Mouse (Mus musculus): ENCODE results near the gene Rnf214.

Rnf214 gene

GRCm38 (mm10) chr9:45935628-45936210, 29.0 kb upstream of the Rnf214 start, which contains the start of gene Tagln:
TSS of gene Tagln (minus strand) at chr9:45936058.
- no peak for DNase-seq

DNA sequence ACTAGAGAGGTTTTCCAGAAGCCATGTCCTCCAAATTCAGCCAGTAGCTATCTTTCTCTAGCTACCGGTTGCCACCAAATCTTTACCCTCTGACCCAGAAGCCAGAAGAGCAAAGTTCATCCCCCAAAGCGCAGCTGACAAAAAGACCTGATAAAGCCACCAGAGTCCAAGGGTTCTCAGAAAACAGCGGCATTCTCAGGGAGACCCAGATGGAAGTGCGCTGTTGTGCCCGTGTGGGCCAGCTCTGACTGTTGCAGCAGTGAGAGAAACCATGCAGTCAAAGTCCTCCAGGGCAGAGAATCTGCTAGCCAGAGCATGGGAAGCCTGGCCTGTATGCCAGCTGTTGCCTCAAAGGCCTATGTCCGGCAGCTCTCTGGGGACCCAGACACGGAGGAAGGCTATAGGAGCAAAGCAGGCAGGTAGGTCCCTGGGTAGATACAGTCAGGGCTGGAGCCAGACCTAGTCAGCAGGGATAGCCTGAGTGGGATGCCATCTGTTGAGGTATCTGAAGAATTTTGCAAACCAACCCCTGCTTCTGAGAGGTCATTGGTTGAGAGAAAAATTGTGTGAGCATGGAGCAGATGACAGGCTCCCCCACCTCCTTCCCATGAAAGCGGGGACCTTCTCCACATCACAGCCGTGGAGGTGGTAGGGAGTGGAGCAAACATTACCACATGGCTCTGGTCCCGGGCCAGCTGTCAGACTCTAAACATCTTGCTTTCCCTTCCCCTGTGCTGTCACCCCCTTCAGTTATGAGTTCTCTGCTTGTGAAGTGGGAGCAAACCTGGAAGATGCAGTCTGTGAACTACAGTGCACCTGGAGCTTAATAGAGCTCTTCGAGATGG, 26.1 kb upstream of the Rnf214 start:
- no peak for DNase-seq

- no peak for DNase-seq
Observed at GRCm38 (mm10) chr9:45931958-45932357, 25.2 kb upstream of the Rnf214 start.

- DNase-seq, result no peak
Observed at GRCm38 (mm10) chr9:45929285-45929684, 22.6 kb upstream of the Rnf214 start.

GRCm38 (mm10) chr9:45919895-45920294, 13.2 kb upstream of the Rnf214 start:
- DNase-seq, result no peak

DNA sequence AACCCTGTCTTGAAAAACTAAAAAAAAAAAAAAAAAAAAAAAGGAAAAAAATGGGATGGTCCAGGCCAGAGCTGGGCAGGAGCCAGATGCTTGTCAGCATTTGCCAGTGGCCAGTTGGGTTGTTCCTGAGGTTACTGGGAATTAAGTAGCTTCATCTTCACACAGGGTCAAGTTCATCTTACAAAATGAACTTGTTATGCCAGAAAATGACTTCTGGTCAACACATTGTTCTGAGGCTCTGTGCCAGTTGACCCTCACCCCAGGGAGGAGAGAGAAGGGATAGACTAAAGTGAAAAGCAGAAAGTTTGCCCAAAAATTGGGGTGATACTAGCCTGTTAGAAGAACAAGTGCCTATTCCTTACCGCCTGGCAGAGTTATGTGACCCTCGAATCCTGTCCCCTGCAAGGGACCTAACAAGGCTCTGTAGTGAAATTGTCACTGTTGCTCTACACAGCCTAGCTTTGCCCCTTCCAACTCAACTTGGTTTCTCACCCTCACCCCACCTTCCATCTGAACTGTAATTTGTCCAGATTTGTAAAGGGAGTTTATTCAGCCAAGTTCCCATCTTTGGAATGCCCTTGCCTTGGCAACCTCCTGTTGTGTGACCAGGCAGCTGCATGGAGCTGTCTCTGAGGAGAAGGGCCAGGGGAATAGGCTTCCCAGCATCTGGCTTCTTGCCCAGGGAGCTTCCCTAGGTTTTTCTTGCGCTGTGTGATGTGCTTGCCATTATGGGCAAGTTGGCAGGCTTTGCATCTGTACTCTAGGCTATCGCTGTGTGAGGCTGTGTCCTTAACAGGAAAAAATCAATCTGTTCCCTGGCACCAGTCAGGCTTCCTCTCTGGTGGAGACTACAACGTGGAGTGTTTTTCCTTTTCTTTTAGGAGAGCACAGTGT, 10.6 kb upstream of the Rnf214 start:
- DNase-seq, result no peak

DNA sequence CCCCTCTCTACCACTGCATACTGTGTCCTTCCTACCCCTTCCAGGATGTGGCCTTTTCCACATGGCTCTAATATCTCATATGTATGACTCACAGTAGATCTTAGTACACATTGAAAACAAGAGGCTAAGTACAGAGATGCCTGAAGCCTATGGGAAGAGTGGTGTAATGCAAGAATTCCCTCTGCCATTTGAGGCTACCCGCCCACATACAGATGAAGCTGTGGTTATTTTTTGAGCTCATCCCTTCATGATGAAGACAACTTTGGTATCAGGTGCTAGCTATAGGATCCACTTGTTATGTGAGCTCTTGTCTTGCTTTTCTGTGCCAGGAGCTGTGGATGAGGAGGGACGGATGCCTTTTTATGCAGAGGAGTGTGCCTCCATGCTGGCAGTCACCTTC, 8.9 kb upstream of the Rnf214 start:
- DNase-seq, result no peak

DNA sequence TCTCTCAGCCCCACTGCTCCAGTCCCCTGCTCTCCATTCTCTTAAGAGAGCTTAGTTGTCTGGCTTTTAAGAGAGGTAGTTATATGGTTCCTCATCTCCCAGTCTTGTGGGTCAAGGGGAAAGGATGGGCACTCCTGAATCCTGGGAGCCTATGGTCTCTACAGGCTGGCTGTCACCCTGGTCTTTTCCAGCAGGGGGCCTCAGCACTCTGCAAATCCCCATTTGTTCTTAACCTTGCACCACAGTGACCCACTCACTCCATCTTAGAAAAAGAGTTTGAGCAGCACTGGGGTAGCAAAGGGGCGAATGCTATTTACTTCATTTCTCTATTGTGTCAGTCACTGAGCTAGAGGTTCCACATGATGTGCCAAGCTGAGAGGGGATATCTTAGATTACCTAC, 5.0 kb upstream of the Rnf214 start:
- no peak for DNase-seq

DNA sequence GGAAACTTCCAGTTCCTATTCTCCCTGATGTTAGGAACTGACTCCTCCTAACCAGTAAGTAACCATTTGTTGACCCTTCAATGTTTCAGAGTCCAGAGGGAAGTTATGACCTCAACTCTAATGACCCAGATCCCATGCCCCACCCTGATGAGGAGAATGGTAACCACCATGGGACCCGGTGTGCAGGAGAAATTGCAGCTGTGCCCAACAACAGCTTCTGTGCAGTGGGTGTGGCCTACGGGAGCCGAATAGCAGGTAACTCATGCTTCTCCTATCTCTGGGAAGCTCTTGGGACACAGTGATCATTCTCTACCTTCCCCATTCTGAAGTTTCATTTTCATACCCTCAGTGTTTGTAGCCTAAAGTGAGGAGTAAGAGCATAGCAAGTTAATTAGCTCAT, 4.3 kb upstream of the Rnf214 start:
- DNase-seq, result no peak

DNA sequence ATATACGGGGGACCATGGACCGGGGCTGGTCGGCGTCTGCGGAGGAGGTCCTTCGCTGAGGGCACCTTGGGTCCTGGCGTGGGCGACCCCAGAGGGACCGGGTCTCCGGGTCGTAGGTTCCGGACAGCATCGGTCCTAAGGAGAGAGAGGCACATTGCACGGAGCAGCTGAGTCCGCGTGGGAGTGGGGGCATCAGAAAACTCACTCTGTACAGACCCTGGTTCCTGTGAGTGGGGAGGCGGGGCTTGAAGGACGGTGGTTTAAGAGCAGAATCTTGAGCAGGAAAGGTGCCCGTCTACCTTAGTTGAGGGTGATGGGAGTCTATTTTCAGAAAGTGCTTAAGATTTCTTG, 342 bp upstream of the Rnf214 start:
- no peak for DNase-seq

DNA sequence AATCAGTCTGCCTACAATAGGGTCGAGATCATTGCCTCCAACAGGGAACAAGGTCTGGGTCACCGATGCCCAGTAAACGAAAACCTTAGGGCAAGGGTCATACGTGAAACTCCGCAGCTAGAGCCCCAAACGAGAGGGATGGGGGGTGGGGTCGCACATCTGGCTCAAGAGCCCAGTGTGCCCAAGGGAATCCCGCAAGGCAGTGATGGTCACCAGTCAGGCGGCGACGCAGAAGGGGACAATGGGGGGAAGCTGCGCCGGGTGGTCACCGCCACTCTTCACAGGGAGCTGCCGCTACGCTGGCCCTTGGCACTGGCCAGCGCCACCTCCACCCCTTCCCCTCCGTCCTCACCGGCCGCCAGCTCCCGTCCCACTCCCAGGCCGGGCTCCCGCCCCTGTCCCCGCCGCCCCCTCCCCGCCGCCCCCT, 887 bp downstream of the Rnf214 start:
- peak; percentile 42 for DNase-seq

DNA sequence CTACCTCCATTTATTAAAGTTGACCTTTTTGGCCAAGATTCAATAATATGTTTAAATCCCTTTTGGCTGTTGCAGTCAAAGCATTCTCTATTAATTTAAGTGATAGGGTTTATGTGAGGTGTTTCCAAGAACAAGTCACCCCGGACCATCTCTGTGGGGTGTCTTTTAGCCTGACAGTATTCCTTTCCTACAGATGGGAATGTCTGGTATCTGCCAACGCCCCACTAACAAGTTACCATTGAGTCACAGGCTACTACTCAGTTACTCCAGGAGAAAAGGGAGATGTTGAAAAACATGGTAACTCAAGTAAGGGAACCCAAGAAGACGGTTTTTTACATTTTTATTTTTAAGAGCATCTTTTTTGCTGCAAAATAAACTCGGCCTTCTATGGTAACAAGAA, 1.5 kb downstream of the Rnf214 start:
- DNase-seq, result no peak

DNA sequence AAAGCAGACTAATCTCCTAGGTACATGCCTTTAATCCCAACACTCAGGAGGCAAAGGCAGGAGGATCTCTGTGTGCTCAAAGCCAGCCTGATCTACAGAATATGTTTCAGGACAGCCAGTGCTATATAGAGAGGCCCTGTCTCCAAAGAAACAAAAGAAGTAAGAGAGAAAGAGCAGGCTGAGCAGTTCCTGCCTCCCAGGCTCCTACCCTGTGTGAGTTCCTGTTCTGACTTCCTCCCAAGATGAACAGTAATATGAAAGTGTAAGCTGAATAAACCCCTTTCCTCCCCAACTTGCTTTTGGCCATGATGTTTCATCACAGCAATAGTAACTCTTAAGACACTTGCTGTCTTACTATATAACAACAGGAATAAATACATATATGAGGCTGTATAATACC, 13.0 kb downstream of the Rnf214 start:
- no peak for DNase-seq

DNA sequence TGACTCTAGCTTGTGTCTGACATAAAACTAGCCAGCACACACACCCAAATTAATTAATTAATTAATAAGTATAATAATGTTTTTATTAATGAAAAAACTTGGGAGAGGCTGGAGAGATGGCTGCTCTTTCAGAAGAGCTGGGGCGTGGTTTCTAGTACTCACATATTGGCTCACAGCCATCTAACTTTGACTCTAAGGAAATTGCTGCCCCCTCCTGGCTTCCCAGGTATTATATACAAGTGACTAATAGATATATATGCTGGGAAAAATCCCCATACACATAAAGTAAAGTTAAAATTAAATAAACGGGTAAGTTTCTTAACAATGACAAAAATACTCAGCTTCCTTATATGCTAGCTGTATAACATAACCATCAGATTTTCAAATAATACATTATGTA, 28.8 kb downstream of the Rnf214 start:
- DNase-seq, result no peak

DNA sequence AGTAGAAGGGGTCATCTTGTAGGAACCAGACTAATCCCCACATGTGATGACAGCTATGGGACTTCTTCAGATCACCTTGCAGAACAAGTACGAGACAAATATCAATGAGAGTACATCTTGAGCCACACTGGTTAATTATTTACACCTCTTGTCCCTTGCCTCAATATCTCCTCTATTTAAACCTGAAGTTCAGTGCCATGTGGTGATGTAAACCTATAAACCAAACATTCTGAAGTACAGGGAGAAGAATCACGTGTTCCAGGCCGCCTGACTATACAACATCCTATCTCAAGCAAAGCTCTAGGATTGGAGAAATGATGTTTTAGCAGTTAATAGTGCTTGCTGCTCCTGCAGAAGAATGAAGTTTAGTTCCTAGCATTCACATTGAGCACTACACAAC, 36.4 kb downstream of the Rnf214 start:
- no peak for DNase-seq

DNA sequence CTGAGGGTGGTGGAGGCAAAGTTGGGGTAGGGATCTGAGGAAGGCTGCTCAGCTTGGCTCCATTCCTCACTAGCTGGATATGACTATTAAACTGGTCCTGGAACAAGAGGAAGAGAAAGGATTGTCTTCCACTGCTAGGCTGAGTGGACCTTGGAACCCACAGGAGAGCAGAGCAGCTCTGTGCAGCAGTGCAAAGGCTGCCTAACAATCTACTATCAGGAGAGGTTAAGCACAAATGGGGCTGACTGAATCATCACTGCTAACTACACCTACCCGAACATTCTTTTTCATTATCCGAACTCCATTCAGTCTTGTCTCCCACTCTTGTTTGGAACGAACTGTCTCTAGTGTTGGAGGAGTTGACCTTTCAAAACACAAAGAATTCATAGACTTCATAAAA, 37.5 kb downstream of the Rnf214 start:
- no peak for DNase-seq

- no peak for DNase-seq
Observed at GRCm38 (mm10) chr9:45861813-45862212, 44.9 kb downstream of the Rnf214 start.

- DNase-seq, result no peak
Observed at GRCm38 (mm10) chr9:45859364-45859763, 47.3 kb downstream of the Rnf214 start.

DNA sequence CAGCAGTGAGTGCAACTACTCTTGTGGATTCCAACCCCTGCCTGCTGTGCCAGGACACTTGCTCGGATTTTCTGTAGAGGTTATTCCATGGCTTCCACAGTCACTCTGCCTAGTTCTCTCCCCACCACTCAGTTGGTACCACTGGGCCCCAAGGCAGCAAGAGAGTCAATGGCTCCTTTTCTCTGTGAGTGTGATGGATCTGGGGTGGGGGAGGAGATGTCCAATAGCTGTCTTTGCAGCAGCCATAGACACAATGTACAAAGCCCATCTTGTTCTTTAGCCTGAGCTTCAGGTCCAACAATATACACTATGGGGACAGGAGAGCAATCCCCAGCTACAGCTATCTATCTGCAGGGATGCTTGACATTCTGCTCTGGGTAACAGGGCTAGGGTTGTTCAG, 52.6 kb downstream of the Rnf214 start:
- no peak for DNase-seq

- no peak for DNase-seq
Observed at GRCm38 (mm10) chr9:45853695-45854094, 53.0 kb downstream of the Rnf214 start.

DNA sequence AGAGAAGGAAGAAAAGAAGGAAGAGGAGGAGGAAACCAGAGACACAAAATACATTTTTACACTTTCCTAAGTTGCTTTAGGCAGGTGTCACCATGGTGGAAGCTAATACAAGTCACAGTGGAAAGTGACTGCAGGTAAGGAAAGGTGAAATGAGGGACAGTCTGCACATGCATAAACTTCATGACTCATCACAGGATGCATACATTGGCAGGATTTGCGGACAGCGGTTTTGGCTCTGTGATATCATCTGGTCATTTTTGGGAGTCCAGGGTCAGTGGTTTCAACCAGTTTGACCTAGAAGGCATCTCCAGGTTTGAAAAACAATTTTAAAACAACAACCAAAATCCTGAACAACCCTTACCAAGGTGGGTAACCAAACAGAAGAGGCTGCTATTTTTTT, 54.9 kb downstream of the Rnf214 start:
- DNase-seq, result no peak

GRCm38 (mm10) chr9:45851330-45851729, 55.4 kb downstream of the Rnf214 start:
- no peak for DNase-seq

DNA sequence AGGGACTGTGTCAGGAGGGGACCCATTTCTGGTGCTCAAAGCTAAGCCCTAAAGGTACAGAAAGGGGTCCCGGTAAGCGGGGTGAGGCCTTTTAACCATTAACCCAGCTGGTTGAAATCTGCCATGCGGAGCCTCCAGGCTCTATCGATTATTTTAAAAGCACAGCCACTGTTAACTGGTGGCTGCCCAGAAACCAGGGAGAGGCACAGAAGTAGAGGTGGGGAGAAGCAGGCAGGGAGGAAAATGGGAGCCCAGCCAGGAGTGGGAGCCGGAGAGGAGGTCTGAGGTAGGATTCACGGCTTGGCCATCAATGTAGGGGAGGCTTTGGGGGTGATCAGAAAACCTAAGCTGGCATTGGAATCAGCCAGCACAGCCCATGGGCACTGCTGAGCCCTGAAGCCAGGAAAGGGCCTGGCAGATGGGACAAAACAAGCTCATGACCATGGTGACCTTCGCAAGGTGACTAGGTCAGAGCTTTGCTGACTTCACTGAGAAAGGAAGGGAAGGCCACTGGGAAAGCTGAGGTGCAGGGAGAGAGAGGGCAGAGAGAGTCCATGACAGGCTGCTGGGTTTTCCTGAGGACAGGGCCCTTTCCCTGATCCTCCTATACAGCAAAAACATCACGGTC, 56.1 kb downstream of the Rnf214 start:
- DNase-seq, result no peak
